Mouse (Mus musculus): ENCODE measurements around the gene Lyrm4.
"Not testable (repeated sequence)": the region's sequence is repeated elsewhere in the genome, so short reads cannot be mapped to it uniquely, and the experiment has no call there.

The Lyrm4 gene

GRCm38 (mm10) chr13:35995696-35996426, 121.5 kb downstream of the Lyrm4 start:
- DNase-seq (ENCODE audit: low read depth, low spot score): no peak

DNA sequence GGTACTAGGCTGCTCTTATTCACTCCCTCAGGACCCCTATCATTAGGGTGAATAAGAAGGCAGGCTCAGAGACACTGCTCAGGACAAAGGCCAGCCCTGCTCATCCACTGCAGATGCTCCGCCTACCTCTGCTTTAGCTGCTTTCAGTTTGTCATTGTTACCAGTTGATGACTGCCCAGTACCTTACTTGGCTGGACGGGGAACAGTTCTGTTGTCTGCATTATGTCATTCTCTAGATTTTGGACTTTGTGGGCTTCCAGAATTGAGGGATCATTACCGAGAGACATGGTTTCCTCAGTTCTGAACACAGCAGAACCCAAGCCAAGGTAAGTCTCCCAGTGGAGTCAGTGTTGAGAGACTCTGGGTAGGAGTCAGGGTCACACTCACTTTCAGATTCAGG, 122.1 kb downstream of the Lyrm4 start:
- DNase-seq (ENCODE audit: low read depth, low spot score): no peak

- DNase-seq (ENCODE audit: low read depth, low spot score): no peak
Measured at GRCm38 (mm10) chr13:35994067-35994466, 123.3 kb downstream of the Lyrm4 start.

GRCm38 (mm10) chr13:35991185-35991584, 126.1 kb downstream of the Lyrm4 start:
- DNase-seq (ENCODE audit: low read depth, low spot score): not testable (repeated sequence)

DNA sequence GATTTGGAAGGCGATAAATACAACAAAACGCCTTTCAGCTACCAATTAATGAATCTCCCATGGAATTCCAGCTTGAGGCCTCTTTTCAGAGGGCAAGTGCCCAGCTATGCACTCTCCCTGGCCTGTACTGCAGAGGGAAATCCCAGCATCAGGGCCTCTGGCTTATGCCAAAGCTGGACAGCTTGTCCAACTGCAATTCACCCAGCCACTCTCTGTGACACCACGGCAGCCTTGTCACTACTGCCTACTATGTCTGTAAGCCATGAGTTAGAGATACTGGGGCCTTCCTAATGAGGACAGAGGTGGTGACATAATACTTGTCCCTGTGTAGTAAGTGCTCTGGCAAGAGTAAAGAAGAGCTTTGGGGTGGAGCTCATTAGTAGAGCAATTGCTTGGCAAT, 128.0 kb downstream of the Lyrm4 start:
- no peak for DNase-seq (ENCODE audit: low read depth, low spot score)

GRCm38 (mm10) chr13:35982985-35983384, 134.3 kb downstream of the Lyrm4 start:
- DNase-seq (ENCODE audit: low read depth, low spot score): no peak

DNA sequence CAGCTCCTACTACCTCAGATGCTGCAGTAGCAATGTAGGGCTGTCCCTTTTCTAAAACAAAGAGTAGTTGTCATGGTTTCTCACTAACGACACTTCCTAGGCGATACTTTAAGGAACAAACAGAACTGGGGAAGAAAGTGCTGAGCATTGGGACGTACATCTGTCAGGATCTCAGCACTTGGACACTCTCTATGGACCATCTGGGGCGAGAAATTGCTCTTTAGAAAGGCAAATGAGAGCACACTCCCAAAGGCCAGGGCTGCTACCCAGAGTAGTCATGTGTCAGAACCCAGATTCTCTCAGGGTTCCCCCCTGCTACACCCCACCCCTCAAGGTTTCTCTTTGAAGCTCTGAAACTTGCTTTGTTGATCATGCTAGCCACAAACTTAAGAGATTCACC, 136.9 kb downstream of the Lyrm4 start:
- no peak for DNase-seq (ENCODE audit: low read depth, low spot score)

GRCm38 (mm10) chr13:35976912-35977311, 140.4 kb downstream of the Lyrm4 start:
- DNase-seq (ENCODE audit: low read depth, low spot score): no peak

DNA sequence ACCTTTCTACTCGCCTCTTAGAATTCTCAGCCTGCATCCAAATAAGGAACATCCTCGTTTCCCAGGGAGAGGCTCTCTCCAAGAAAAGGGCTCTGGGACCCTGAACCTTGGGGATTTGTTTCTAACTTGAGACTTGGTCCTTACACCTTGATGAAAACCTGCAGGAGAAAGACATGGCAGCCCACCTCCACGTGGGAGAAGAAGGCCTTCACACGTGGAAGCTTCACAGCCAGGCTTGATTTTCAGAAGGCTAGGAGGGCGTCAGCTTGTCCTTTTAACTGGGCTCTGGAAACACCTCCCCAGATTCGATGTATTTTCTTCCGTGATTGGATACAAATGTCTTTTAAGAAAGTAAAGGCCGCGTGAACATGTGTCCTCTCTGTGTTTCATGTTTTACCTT, 147.5 kb downstream of the Lyrm4 start:
- no peak for DNase-seq (ENCODE audit: low read depth, low spot score)

- DNase-seq (ENCODE audit: low read depth, low spot score): peak; percentile 52
Measured at GRCm38 (mm10) chr13:35969431-35969721, 147.9 kb downstream of the Lyrm4 start.

DNA sequence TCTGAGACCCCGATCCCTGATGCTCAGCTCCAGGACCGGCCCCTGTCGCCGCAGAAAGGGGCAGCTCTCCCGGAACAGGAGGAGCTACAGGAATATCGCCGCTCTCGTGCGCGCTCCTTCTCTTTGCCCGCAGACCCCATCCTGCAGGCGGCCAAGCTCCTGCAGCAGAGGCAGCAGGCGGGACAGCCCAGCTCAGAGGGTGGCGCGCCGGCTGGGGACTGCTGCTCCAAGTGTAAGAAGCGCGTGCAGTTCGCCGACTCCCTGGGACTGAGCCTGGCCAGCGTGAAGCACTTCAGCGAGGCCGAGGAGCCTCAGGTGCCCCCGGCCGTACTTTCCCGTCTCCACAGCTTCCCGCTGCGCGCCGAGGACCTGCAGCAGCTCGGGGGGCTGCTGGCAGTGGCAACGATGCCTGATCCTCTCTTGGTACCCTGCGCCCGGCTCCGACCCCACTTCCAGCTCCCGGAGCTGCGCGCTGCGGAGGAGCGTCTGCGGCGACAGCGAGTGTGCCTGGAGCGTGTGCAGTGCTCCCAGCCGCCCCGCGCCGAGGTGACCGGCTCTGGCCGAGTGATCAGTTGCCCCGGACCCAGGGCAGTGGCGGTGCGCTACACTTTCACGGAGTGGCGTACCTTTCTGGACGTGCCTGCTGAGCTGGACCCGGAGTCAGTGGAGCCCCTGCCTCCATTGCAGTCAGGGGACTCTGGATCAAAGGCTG, 148.5 kb downstream of the Lyrm4 start:
- DNase-seq (ENCODE audit: low read depth, low spot score): peak; percentile 67

GRCm38 (mm10) chr13:35968131-35968718, 149.1 kb downstream of the Lyrm4 start:
- DNase-seq (ENCODE audit: low read depth, low spot score): peak; percentile 61

DNA sequence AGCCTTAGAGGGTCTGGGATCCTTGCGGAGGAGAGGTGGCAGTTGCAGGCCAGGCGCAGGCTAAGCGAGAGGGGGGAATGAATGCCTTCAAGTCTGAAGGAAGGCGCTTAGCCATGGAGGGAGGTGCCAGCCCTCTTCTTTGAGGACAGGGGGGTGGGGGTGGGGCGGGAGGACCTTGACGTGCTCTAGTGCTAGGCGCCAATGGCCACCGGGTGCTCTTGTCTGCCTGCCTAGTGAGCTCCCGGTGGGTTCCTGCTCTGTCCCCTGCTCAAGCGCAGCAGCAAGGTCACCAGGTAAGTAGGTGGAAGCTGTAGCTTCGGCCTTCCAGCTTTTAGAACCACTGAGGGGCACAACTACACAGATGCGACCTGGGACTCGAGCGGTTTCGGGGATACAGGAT, 149.6 kb downstream of the Lyrm4 start:
- no peak for DNase-seq (ENCODE audit: low read depth, low spot score)

GRCm38 (mm10) chr13:35963583-35963982, 153.7 kb downstream of the Lyrm4 start:
- DNase-seq (ENCODE audit: low read depth, low spot score): no peak

GRCm38 (mm10) chr13:35959391-35960067, 157.8 kb downstream of the Lyrm4 start:
- DNase-seq (ENCODE audit: low read depth, low spot score): no peak

DNA sequence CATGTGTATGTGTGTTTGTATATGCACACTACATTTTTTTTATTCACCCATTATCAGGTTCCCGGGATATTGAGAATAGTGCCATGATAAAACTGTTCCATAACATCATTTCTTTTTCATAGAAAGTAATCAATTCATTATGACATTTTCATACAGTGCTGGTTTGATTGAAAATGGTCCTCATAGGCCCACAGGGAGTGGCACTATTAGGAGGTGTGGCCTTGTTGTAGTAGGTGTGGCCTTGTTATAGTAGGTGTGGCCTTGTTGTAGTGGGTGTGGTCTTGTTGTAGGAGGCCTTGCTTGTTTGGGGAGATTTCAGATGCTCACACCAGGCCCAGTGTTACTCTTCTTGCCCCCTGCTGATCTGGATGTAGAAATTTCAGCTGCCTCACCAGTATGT, 158.8 kb downstream of the Lyrm4 start, which contains the start of gene Ppp1r3g:
TSS of gene Ppp1r3g (plus strand) at position 301 of the 400 bp plus-strand sequence.
- DNase-seq (ENCODE audit: low read depth, low spot score): peak; percentile 34

DNA sequence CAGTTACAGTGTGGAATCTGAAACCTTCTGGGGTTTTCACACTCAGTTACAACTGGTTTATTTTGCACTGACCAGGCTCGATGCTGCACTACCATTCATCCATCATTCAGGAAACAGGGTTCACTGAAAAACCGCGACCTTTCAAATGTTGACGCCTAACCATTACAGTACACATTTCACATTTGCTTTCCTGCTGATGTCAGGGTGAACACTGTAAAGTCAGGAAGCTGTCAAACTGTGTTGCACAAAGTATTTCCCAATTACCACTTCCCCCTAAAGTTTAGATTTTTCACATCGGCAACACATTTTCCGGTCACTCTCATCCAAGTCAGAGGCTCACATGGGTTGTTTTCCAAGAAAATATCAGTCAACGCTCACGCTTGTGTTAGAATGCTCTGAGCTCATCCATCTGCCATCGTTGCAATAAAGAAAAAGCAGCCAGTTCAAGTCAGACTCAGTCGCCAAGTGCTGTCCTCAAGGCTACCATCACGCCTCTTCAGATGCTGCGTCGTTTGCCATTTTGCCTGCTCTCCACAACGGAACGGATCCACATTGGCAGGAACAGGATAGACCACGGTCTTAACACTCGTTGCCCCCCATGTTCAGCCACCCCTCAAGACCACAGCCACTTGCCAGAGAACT, 167.4 kb downstream of the Lyrm4 start:
- no peak for DNase-seq (ENCODE audit: low read depth, low spot score)

DNA sequence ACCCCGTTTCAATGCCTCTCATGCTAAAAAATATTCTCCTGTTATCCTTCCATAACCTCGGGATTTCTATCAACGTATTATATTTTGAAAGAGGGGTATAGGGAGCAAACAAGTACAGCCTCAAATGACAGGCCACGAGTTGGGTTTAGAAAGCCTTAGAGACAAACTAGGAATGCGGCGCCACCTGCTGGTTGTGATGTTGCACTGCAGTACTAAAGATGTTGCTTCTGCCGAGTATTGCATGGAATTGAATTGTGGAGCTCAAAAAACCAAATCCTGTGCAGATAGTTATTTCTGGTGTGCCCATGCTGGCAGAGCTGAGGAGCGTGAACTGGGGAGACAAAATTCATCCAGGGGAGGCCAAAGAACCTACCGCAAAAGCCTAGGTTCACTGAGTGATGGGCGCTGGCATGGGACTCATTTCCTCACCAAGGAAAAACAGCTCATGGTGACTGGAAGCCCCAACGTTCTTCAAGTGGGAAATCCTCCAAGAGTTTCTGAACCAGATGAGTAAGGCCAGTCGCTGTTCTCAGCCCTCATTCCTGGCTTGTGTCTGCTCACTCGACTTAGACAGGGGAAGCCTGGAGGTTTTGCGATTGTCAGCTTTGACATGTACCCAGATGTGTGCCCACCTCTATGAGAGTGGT, 169.8 kb downstream of the Lyrm4 start:
- DNase-seq (ENCODE audit: low read depth, low spot score): peak; percentile 63

GRCm38 (mm10) chr13:35946659-35947353, 170.5 kb downstream of the Lyrm4 start:
- DNase-seq (ENCODE audit: low read depth, low spot score): no peak

DNA sequence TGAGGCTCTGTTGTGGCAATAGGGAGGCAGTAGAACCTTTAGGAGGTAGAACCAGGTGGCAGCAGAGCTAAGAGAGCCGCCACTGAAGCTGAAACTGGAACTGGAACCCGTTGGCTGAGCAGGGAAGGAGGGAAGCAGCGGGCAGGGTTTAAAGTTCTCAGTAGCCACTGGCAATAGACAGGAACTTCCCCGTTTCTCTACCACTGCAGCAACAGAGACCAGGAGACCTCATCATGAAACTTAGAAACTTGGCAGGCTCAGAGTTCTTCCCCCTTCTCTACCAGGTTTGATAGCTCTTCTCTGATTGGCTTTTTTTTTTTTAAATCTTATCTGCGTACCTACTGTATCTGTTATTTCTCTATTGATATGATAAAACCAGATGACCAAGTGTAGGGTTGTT, 176.4 kb downstream of the Lyrm4 start:
- no peak for DNase-seq (ENCODE audit: low read depth, low spot score)

Measured in R1 (cell line).